Mouse (Mus musculus) liver, postnatal 0 days (tissue): ENCODE results near the gene Lrrc3. TPM values are rescaled to one million over a fixed set of nuclear protein-coding genes. Genes with fewer than 3 reads are reported as not detected.

ENCODE experiments used
- ATAC-seq: fragments of 200-750 bp; cut with Nextera tagmentation; 2 replicates; pipeline ENCODE4 v1.8.0; 2017; ENCODE audit warnings: mild to moderate bottlenecking, moderate library complexity
- DNase-seq: peaks from one replicate; pipeline ENCODE4 v3.0.0-alpha.2; 2016
- H3K27ac ChIP-seq: fragments of 300-500 bp; sonication (generic); 2 replicates; pipeline ENCODE4 v1.5.1; 2014; ENCODE audit warnings: antibody characterized with exemption, moderate library complexity, mild to moderate bottlenecking, low read depth
- H3K27me3 ChIP-seq: fragments of 300-500 bp; sonication (generic); 2 replicates; pipeline ENCODE4 v1.6.1; 2014; ENCODE audit warnings: low read length, control low read depth, mixed read lengths; ENCODE audit not compliant: insufficient read depth
- H3K36me3 ChIP-seq: fragments of 300-500 bp; sonication (generic); replicated peaks from 2 replicates; pipeline ENCODE4 v1.6.1; 2014; ENCODE audit warnings: mild to moderate bottlenecking, control low read depth, low read length, moderate library complexity, mixed read lengths; ENCODE audit not compliant: insufficient read depth
- H3K4me1 ChIP-seq: fragments of 300-500 bp; sonication (generic); 2 replicates; pipeline ENCODE4 v1.6.1; 2014; ENCODE audit warnings: antibody characterized with exemption, mild to moderate bottlenecking, control low read depth; ENCODE audit not compliant: insufficient read depth
- H3K4me2 ChIP-seq: fragments of 300-500 bp; sonication (generic); 2 replicates; pipeline ENCODE4 v1.6.1; 2014; ENCODE audit warnings: low read depth, mild to moderate bottlenecking, low read length, moderate library complexity, mixed read lengths
- H3K4me3 ChIP-seq: fragments of 300-500 bp; sonication (generic); 2 replicates; pipeline ENCODE4 v1.5.1; 2014; ENCODE audit warnings: low read depth, low read length
- H3K9ac ChIP-seq: fragments of 300-500 bp; sonication (generic); replicated peaks from 2 replicates; pipeline ENCODE4 v1.6.1; 2014; ENCODE audit warnings: mild to moderate bottlenecking, moderate library complexity
- H3K9me3 ChIP-seq: fragments of 300-500 bp; sonication (generic); 2 replicates; pipeline ENCODE4 v1.6.1; 2016; ENCODE audit warnings: mild to moderate bottlenecking, control low read depth, low read length, mixed read lengths
- CTCF ChIP-seq: sonication (generic); IDR thresholded peaks from 2 replicates; pipeline ENCODE4 v1.5.1; 2016; ENCODE audit warnings: antibody characterized with exemption, low read depth
- EP300 ChIP-seq: IDR thresholded peaks from 2 replicates; pipeline ENCODE4 v1.6.1; 2016; ENCODE audit warnings: antibody characterized with exemption, low read depth, mild to moderate bottlenecking
- WGBS: fragments of 180-500 bp; shearing (Covaris S2); extraction: QIAGEN DNeasy Blood & Tissue Kit; methylation state at CpG from one replicate; pipeline ENCODE4 v1.1.7; 2014; ENCODE audit not compliant: insufficient replicate concordance; 5-methylcytosine and 5-hydroxymethylcytosine counted together
- polyA plus RNA-seq: library from polyadenylated mRNA; unstranded; fragments of >200 nt; fragmentation: Nextera tagmentation; extraction: Ambion mirVana; gene quantifications from 2 replicates; pipeline ENCODE4 v1.2.1, GENCODE M21; 2015

The Lrrc3 gene
- polyA plus RNA-seq, 1 experiment from 2014 or later: 26.6 TPM

DNA sequence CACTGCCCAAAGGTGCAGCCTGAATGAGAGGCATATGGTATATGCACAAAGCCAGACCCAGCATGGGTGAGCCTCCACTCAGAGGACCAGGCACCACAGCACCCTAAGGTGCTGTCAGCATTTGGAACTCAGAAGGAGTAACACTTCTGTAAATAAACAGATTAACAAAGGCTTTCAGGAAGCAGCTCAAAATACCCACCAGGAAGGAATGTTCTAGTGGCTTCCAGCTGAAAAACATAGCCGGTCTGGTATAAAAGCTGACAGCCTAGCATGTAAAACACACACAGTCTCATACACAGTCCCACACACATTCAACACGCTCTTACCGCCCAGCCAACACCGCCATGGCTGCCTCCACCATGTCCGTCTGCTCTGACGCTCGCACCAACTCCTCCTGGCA lies 40.7 kb downstream of the Lrrc3 start, which contains the start of gene Gm3285:
Gm3285 (plus strand) TSS at position 301 of the 400 bp plus-strand sequence.
- Histone ChIP-seq H3K9ac (no peak within 1 kb of the TSS), H3K4me2 (no peak within 1 kb of the TSS), H3K36me3 (no peaks in the 10 kb centered on the region), H3K4me3 (no peak within 1 kb of the TSS), H3K27me3 (no peaks in the 10 kb centered on the region), H3K4me1 (no peaks in the 10 kb centered on the region), H3K9me3 (no peaks in the 10 kb centered on the region), H3K27ac (no peak within 1 kb of the TSS)
- TF ChIP-seq CTCF (no peak), EP300 (no peak)
- WGBS: 45% methylated on average over 7 of the region's 7 CpGs
- no peak for ATAC-seq
- DNase-seq: no peak

DNA sequence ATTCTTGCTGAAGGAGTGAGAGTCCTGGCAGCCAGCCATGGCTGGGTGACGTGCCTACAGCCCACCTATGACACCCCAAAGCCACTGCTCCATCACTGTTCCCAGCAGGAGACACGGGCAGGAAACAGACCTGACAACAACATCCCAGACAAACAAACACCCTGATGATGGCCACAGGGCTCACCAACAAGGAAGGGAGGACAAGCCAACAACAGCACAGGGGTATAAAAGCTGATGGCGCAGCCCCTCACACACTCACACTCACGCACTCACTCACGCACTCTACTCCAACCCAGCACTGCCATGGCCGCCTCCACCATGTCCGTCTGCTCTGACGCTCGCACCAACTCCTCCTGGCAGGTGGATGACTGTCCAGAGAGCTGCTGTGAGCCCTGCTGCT lies 49.8 kb downstream of the Lrrc3 start, which contains the start of gene Gm10318:
Gm10318 (plus strand) TSS at position 301 of the 400 bp plus-strand sequence.
- H3K27ac ChIP-seq: no peak within 1 kb of the TSS
- no peak within 1 kb of the TSS for H3K4me2 ChIP-seq
- H3K9ac ChIP-seq: no peak within 1 kb of the TSS
- ATAC-seq (no peak), DNase-seq (no peak)
- H3K36me3 ChIP-seq: no peaks in the 10 kb centered on the region
- 65% methylated on average over 9 of the region's 9 CpGs for WGBS
- no peak within 1 kb of the TSS for H3K4me3 ChIP-seq
- no peak for TF ChIP-seq CTCF
- H3K9me3 ChIP-seq: no peaks in the 10 kb centered on the region
- no peaks in the 10 kb centered on the region for H3K4me1 ChIP-seq
- no peaks in the 10 kb centered on the region for H3K27me3 ChIP-seq

Other genes with a start within 250 kb of the Lrrc3 start
- gene Tspear, start 216.0 kb downstream of the Lrrc3 start, polyA plus RNA-seq: 0.06 TPM in 1 of 2 replicates, not detected in the other
- gene Gm19402, start 211.8 kb downstream of the Lrrc3 start, polyA plus RNA-seq: not detected in 2 replicates
- gene Gm9508, start 205.3 kb downstream of the Lrrc3 start, polyA plus RNA-seq: not detected in 2 replicates
- not detected in 2 replicates for gene Gm10272, start 195.9 kb downstream of the Lrrc3 start, polyA plus RNA-seq
- not detected in 2 replicates for gene Gm10024, start 191.1 kb downstream of the Lrrc3 start, polyA plus RNA-seq
- not detected in 2 replicates for gene Gm10142, start 186.7 kb downstream of the Lrrc3 start, polyA plus RNA-seq
- gene Krtap12-1, start 181.9 kb downstream of the Lrrc3 start, polyA plus RNA-seq: not detected in 2 replicates
- gene Gm10100, start 176.1 kb downstream of the Lrrc3 start, polyA plus RNA-seq: not detected in 2 replicates
- gene Gm18596, start 159.9 kb downstream of the Lrrc3 start, polyA plus RNA-seq: not detected in 2 replicates
- gene Gm9736, start 151.2 kb downstream of the Lrrc3 start, polyA plus RNA-seq: not detected in 2 replicates
- gene Gm3233, start 142.9 kb downstream of the Lrrc3 start, polyA plus RNA-seq: not detected in 2 replicates
- not detected in 2 replicates for gene Gm3238, start 131.2 kb downstream of the Lrrc3 start, polyA plus RNA-seq
- not detected in 2 replicates for gene Gm7138, start 125.6 kb downstream of the Lrrc3 start, polyA plus RNA-seq
- not detected in 2 replicates for gene Gm3250, start 120.0 kb downstream of the Lrrc3 start, polyA plus RNA-seq
- gene Gm7137, start 114.3 kb downstream of the Lrrc3 start, polyA plus RNA-seq: not detected in 2 replicates
- not detected in 2 replicates for gene Gm9639, start 107.5 kb downstream of the Lrrc3 start, polyA plus RNA-seq
- not detected in 2 replicates for gene Gm19668, start 103.4 kb downstream of the Lrrc3 start, polyA plus RNA-seq
- not detected in 2 replicates for gene Gm9507, start 90.7 kb downstream of the Lrrc3 start, polyA plus RNA-seq
- gene Gm2696, start 87.9 kb downstream of the Lrrc3 start, polyA plus RNA-seq: not detected in 2 replicates
- gene Krtap10-4, start 75.4 kb downstream of the Lrrc3 start, polyA plus RNA-seq: not detected in 2 replicates
- not detected in 2 replicates for gene Krtap10-10, start 66.6 kb downstream of the Lrrc3 start, polyA plus RNA-seq
- not detected in 2 replicates for gene Gm36176, start 55.7 kb downstream of the Lrrc3 start, polyA plus RNA-seq
- gene Gm10318, start 49.7 kb downstream of the Lrrc3 start, polyA plus RNA-seq: not detected in 2 replicates
- gene Gm3285, start 40.6 kb downstream of the Lrrc3 start, polyA plus RNA-seq: not detected in 2 replicates
- 1.5 and 1.7 TPM in 2 replicates for gene Trpm2, start 68.0 kb upstream of the Lrrc3 start, polyA plus RNA-seq
- gene 1810043G02Rik, start 76.0 kb upstream of the Lrrc3 start, polyA plus RNA-seq: 4.0 and 4.4 TPM in 2 replicates
- 23.5 and 31.3 TPM in 2 replicates for gene Pfkl, start 107.5 kb upstream of the Lrrc3 start, polyA plus RNA-seq
- gene Dnmt3l, start 139.4 kb upstream of the Lrrc3 start, polyA plus RNA-seq: not detected in 2 replicates
- not detected in 2 replicates for gene Aire, start 141.1 kb upstream of the Lrrc3 start, polyA plus RNA-seq
- gene Icosl, start 166.8 kb upstream of the Lrrc3 start, polyA plus RNA-seq: 0.86 and 1.2 TPM in 2 replicates